Mouse (Mus musculus): ENCODE data around the gene Macrod1. TPM values are rescaled to one million over a fixed set of nuclear protein-coding genes. Genes with fewer than 3 reads are reported as not detected.

Gene Macrod1
- polyA plus RNA-seq, 1 experiment from 2014 or later = 14.0 TPM

DNA sequence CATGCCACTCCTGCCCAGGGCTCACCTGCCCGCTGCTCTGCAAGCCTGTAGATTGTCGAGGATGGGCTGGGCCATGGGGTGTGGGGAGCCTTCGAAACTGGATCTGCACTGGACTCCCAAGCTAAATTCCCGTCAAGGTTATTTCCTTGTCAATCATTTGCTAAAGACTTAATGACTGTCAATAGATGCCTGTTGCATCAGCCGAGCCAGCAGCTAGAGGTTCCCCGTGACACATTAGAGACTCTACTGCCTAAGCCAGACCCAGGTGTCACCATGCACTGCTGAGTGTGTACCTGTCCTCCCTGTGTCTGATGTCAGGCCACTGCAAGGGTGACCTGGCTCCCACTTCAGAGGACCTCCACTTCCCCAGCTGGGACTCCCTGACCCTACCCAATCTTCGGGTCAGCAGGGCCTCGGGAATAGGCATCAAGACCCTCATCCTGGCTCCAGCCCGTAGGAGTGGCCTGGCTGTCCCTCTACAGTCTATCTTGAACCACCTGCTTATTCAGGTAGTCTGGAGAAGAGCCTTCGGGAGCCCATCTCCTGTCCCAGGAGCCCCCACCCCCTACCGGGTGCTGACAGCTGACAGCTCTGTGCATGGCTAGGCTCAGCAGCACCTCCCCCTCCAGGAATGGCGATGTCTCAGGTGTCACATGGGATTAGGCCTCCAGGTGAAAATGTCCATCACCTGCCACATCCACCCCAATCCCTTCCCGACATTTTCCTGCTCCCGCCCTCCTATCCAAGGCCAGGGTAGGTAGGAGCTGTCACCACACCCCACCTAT lies 80.3 kb downstream of the Macrod1 start:
- no peaks in the 10 kb centered on the region for H3K36me3 ChIP-seq (ENCODE audit: control insufficient read depth, insufficient read depth, low read length)
- peaks cover 35% of the 10 kb centered on the region for H3K4me1 ChIP-seq (ENCODE audit: control insufficient read depth, insufficient read depth, low read length)
- 49% methylated on average over 14 of the region's 14 CpGs for WGBS
- peak overlapping the region; percentile 79; the same call in 1 of the 2 replicates for H3K27ac ChIP-seq (ENCODE audit: low read length)
- peak overlapping the region; percentile 51; the same call in 1 of the 2 replicates for H3K9ac ChIP-seq (ENCODE audit: low read length)
- H3K4me3 ChIP-seq (replicated peaks; ENCODE audit: low read length) = no peak overlapping the region
- H3K9me3 ChIP-seq (replicated peaks; ENCODE audit: control insufficient read depth, low read length) = no peaks in the 10 kb centered on the region
- no peak for ATAC-seq (ENCODE audit: insufficient read depth, low FRiP score)
- H3K27me3 ChIP-seq (ENCODE audit: control insufficient read depth, insufficient read depth, low read length) = no peaks in the 10 kb centered on the region
- no peak overlapping the region for H3K4me2 ChIP-seq (ENCODE audit: low read depth, low read length)

DNA sequence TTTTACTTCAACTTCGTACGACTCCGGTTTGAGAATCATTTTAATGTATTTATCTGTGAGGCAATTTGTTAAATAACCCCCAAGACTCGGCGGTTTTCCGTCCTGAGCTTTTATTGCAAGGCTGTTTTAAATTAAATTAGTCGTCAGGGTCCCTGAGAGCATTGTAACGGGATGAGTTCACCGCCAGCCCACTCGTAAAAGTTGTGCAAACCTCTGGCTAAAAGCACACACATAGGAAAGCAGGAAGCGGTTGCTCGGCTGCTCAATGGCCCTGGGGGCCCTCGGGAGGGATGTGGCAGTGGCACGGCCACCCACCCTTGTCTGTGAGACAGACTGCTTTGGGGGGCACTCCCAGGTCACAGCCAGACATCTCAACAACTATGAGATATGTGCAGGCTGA lies 81.7 kb downstream of the Macrod1 start:
- Histone ChIP-seq H3K9ac (ENCODE audit: low read length) (no peak overlapping the region), H3K9me3 (replicated peaks; ENCODE audit: control insufficient read depth, low read length) (no peaks in the 10 kb centered on the region), H3K27me3 (ENCODE audit: control insufficient read depth, insufficient read depth, low read length) (no peaks in the 10 kb centered on the region), H3K36me3 (ENCODE audit: control insufficient read depth, insufficient read depth, low read length) (no peaks in the 10 kb centered on the region), H3K4me2 (ENCODE audit: low read depth, low read length) (no peak overlapping the region), H3K4me3 (replicated peaks; ENCODE audit: low read length) (no peak overlapping the region), H3K27ac (ENCODE audit: low read length) (no peak overlapping the region), H3K4me1 (ENCODE audit: control insufficient read depth, insufficient read depth, low read length) (peaks cover 35% of the 10 kb centered on the region)
- 50% methylated on average over 14 of the region's 14 CpGs for WGBS
- no peak for ATAC-seq (ENCODE audit: insufficient read depth, low FRiP score)

DNA sequence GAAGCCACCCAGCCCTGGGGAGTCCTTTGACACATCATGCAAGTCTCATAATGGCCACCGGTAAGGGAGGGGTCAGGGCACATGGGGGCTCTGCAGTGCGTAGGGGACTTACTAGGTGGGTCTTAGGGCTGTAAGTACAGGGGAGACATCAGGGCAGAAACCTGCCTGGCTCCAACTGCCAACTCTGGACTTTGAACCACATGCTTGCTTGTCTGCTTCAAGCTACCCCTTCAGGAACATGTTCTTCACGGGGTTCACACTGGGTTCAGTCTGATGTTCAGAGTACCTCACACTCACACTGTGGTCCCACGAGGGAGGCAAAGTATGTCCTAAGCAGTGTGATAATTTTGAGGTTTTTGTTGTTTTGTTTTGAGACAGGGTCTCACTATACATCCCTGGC lies 82.7 kb downstream of the Macrod1 start:
- no peaks in the 10 kb centered on the region for H3K9me3 ChIP-seq (replicated peaks; ENCODE audit: control insufficient read depth, low read length)

DNA sequence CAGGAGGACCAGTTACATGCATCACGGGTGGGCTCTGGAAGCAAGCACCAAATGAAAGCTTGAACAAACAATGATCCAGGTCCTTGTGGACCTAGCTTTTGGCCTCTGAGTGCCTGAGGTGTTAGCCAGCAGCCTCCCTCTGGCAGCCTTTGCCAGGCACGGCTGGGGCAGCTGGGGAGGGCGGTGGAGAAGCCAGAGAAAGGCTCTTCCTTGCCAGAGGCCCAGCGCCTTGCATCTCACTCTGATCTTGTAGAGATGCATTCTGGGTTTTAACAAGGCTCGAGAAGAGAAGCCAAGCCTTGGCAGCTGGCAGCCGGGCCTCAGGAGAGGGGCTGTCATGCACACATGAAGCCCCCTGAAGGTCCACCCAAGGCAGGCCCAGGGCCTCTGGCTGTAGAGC lies 83.8 kb downstream of the Macrod1 start:
- WGBS = 67% methylated on average over 6 of the region's 6 CpGs
- Histone ChIP-seq H3K36me3 (ENCODE audit: control insufficient read depth, insufficient read depth, low read length) (no peaks in the 10 kb centered on the region), H3K9ac (ENCODE audit: low read length) (no peak overlapping the region), H3K4me3 (replicated peaks; ENCODE audit: low read length) (no peak overlapping the region), H3K9me3 (replicated peaks; ENCODE audit: control insufficient read depth, low read length) (no peaks in the 10 kb centered on the region), H3K4me2 (ENCODE audit: low read depth, low read length) (no peak overlapping the region), H3K27me3 (ENCODE audit: control insufficient read depth, insufficient read depth, low read length) (no peaks in the 10 kb centered on the region), H3K4me1 (ENCODE audit: control insufficient read depth, insufficient read depth, low read length) (peaks cover 27% of the 10 kb centered on the region), H3K27ac (ENCODE audit: low read length) (no peak overlapping the region)
- no peak for ATAC-seq (ENCODE audit: insufficient read depth, low FRiP score)

More for the DNA sequence above, 82.7 kb downstream of the Macrod1 start:
- H3K9ac ChIP-seq (ENCODE audit: low read length) = no peak overlapping the region
- H3K27ac ChIP-seq (ENCODE audit: low read length) = no peak overlapping the region
- H3K36me3 ChIP-seq (ENCODE audit: control insufficient read depth, insufficient read depth, low read length) = no peaks in the 10 kb centered on the region
- ATAC-seq (ENCODE audit: insufficient read depth, low FRiP score) = no peak
- H3K4me3 ChIP-seq (replicated peaks; ENCODE audit: low read length) = no peak overlapping the region
- 58% methylated on average over 4 of the region's 4 CpGs for WGBS
- peaks cover 37% of the 10 kb centered on the region for H3K4me1 ChIP-seq (ENCODE audit: control insufficient read depth, insufficient read depth, low read length)
- no peaks in the 10 kb centered on the region for H3K27me3 ChIP-seq (ENCODE audit: control insufficient read depth, insufficient read depth, low read length)
- H3K4me2 ChIP-seq (ENCODE audit: low read depth, low read length) = no peak overlapping the region

DNA sequence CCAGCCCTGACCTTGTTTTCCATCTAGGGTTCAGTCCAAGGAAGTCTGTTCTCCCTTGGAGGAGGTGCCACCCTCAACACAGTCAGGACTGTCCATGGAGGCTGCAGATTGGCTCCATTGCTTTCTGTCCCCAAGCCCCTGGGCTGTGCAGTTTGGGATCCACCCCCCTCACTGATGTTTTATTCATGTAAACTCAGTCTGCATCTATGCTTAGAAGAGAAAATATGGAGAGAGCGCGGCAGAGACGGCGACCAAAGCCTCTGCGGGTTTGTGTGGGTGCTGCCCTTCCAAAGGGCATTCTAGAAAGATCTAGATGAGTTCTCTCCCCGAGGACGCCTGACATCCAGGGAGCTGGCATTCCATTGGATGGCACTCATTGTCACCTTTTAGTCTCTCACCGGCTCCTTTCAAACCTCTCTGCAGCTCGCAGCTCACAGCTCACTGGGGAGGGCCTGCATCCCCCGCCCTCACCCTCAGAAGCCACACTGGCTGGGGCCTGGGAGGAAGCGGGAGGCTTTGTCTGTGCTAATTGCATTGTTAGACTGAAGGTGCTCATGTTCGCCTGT lies 84.3 kb downstream of the Macrod1 start:
- no peak overlapping the region for H3K9ac ChIP-seq (ENCODE audit: low read length)
- no peak overlapping the region for H3K4me3 ChIP-seq (replicated peaks; ENCODE audit: low read length)
- H3K36me3 ChIP-seq (ENCODE audit: control insufficient read depth, insufficient read depth, low read length) = no peaks in the 10 kb centered on the region
- H3K27ac ChIP-seq (ENCODE audit: low read length) = no peak overlapping the region
- H3K4me2 ChIP-seq (ENCODE audit: low read depth, low read length) = no peak overlapping the region
- H3K4me1 ChIP-seq (ENCODE audit: control insufficient read depth, insufficient read depth, low read length) = peaks cover 21% of the 10 kb centered on the region
- no peaks in the 10 kb centered on the region for H3K27me3 ChIP-seq (ENCODE audit: control insufficient read depth, insufficient read depth, low read length)
- ATAC-seq (ENCODE audit: insufficient read depth, low FRiP score) = no peak
- WGBS = 71% methylated on average over 12 of the region's 12 CpGs
- no peaks in the 10 kb centered on the region for H3K9me3 ChIP-seq (replicated peaks; ENCODE audit: control insufficient read depth, low read length)

DNA sequence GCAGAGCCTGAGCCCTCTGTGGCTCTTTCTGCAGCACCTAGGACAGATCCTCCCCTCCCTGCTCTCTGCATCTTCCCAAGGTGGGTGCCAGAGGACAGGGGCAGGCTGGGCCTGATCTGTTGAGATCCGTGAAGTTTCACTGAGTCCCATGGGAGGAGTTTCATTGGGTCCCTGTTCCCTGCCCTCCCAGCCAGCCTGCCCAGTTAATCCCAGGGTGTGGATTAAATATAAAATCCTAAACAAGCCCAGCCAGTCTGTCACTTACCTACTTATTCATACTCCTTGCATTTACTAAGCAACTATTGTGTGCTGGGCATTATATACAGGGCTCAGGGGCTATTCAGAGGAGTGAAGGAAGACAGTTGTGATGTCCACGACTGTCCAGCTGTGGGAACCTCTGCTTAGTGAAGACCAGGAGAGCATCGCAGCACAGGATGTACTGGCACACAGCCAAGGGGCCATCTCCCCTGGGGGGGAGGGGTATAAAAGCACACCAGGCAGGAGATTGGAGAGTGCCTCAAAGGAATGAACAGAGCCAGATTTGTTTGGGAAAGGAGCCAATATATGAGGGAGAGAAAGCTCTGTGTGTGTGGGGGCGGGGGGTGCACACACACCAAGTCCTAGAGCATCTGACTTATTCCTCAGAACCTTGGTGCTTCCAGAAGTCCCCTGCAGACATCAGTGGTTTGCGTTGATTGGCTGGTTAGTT lies 85.8 kb downstream of the Macrod1 start:
- Histone ChIP-seq H3K4me3 (replicated peaks; ENCODE audit: low read length) (no peak overlapping the region), H3K36me3 (ENCODE audit: control insufficient read depth, insufficient read depth, low read length) (no peaks in the 10 kb centered on the region), H3K27me3 (ENCODE audit: control insufficient read depth, insufficient read depth, low read length) (no peaks in the 10 kb centered on the region), H3K4me1 (ENCODE audit: control insufficient read depth, insufficient read depth, low read length) (peaks cover 13% of the 10 kb centered on the region; the same call in 1 of the 2 replicates), H3K9me3 (replicated peaks; ENCODE audit: control insufficient read depth, low read length) (no peaks in the 10 kb centered on the region), H3K4me2 (ENCODE audit: low read depth, low read length) (no peak overlapping the region), H3K27ac (ENCODE audit: low read length) (no peak overlapping the region; the same call in 1 of the 2 replicates), H3K9ac (ENCODE audit: low read length) (no peak overlapping the region)
- ATAC-seq (ENCODE audit: insufficient read depth, low FRiP score) = peak; percentile 64; the same call in 1 of the 2 replicates
- WGBS = 38% methylated on average over 5 of the region's 5 CpGs

DNA sequence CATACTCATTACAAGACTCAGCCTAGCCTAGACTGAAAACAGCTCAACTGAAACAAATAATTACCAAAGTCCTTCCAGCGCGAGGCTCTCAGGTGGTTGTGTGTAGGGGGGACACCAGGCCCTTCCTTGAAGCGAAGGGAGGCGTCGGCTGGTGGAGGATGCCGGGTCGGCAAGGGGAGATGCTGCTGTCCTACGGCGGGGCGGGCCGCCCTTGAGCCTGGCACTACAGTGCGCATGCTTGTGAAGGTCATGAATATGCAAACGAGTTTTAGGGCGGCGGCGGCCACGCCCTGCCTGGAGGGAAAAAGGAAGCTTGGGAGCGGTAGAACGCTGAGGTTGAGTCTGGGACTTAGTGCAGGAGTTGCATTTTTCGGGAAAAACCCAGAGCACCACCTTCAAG lies 87.2 kb downstream of the Macrod1 start:
- H3K4me3 ChIP-seq (replicated peaks; ENCODE audit: low read length) = peak overlapping the region; percentile 47
- H3K4me1 ChIP-seq (ENCODE audit: control insufficient read depth, insufficient read depth, low read length) = peaks cover 18% of the 10 kb centered on the region; the same call in 1 of the 2 replicates
- no peaks in the 10 kb centered on the region for H3K9me3 ChIP-seq (replicated peaks; ENCODE audit: control insufficient read depth, low read length)
- WGBS = 1% methylated on average over 20 of the region's 20 CpGs
- peak overlapping the region; percentile 74 for H3K4me2 ChIP-seq (ENCODE audit: low read depth, low read length)
- H3K27ac ChIP-seq (ENCODE audit: low read length) = no peak overlapping the region
- H3K36me3 ChIP-seq (ENCODE audit: control insufficient read depth, insufficient read depth, low read length) = no peaks in the 10 kb centered on the region
- no peaks in the 10 kb centered on the region for H3K27me3 ChIP-seq (ENCODE audit: control insufficient read depth, insufficient read depth, low read length)
- ATAC-seq (ENCODE audit: insufficient read depth, low FRiP score) = peak; percentile 38; the same call in 1 of the 2 replicates
- peak overlapping the region; percentile 72 for H3K9ac ChIP-seq (ENCODE audit: low read length)

DNA sequence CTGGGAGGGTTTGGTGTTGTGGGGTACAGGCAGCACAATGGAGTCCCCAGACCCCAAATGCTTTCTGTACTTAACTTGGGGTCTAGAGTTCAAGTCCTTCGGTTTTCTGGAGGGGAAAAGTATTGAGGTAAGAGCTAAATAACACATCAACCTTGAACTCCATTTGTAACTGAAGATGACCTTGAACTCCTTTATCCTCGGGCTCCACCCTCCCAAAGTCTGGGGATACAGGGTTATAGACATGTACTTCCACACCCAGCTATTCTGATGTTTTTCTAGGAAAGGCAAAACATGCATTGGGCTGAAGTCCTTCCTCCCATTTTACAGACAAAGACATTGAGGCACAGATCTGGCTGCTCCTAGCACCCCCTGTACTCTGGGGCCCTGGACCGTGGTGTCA lies 87.8 kb downstream of the Macrod1 start:
- peaks cover 21% of the 10 kb centered on the region; the same call in 1 of the 2 replicates for H3K4me1 ChIP-seq (ENCODE audit: control insufficient read depth, insufficient read depth, low read length)
- H3K4me2 ChIP-seq (ENCODE audit: low read depth, low read length) = peak overlapping the region; percentile 74
- no peaks in the 10 kb centered on the region for H3K9me3 ChIP-seq (replicated peaks; ENCODE audit: control insufficient read depth, low read length)
- no peaks in the 10 kb centered on the region for H3K36me3 ChIP-seq (ENCODE audit: control insufficient read depth, insufficient read depth, low read length)
- no peak for ATAC-seq (ENCODE audit: insufficient read depth, low FRiP score)
- no peak overlapping the region for H3K27ac ChIP-seq (ENCODE audit: low read length)
- H3K9ac ChIP-seq (ENCODE audit: low read length) = no peak overlapping the region
- no peaks in the 10 kb centered on the region for H3K27me3 ChIP-seq (ENCODE audit: control insufficient read depth, insufficient read depth, low read length)
- WGBS = 68% methylated on average over 3 of the region's 3 CpGs
- H3K4me3 ChIP-seq (replicated peaks; ENCODE audit: low read length) = peak overlapping the region; percentile 47; the same call in 1 of the 2 replicates

DNA sequence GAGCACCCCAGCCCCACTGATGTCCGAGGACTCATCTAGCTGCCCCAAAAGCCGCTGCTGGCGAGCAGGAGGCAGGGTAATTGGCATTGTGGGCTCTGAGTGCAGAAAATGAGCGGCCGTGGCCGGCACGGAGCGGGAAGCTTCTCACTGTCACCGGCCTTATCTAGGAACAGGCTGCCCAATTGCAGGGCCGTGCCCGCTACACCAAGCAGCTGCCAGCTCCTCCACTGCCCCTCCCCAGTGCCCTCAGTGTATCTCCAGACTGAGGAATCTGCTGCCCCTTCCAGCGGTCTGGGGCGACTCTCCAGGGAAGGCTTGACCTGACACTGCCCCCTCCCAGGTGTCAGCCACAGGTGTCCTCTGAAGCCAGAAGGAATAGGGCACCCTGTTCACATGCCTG lies 89.8 kb downstream of the Macrod1 start:
- no peak for ATAC-seq (ENCODE audit: insufficient read depth, low FRiP score)
- 80% methylated on average over 13 of the region's 13 CpGs for WGBS

More for the DNA sequence above, 89.8 kb downstream of the Macrod1 start:
- Histone ChIP-seq H3K9ac (ENCODE audit: low read length) (no peak overlapping the region), H3K27ac (ENCODE audit: low read length) (no peak overlapping the region), H3K9me3 (replicated peaks; ENCODE audit: control insufficient read depth, low read length) (no peaks in the 10 kb centered on the region), H3K4me1 (ENCODE audit: control insufficient read depth, insufficient read depth, low read length) (peaks cover 18% of the 10 kb centered on the region; the same call in 1 of the 2 replicates), H3K4me2 (ENCODE audit: low read depth, low read length) (no peak overlapping the region), H3K27me3 (ENCODE audit: control insufficient read depth, insufficient read depth, low read length) (no peaks in the 10 kb centered on the region), H3K4me3 (replicated peaks; ENCODE audit: low read length) (no peak overlapping the region), H3K36me3 (ENCODE audit: control insufficient read depth, insufficient read depth, low read length) (no peaks in the 10 kb centered on the region)
